ENCODE assay signal across 25 mouse cellular contexts in the genomic region with DNA sequence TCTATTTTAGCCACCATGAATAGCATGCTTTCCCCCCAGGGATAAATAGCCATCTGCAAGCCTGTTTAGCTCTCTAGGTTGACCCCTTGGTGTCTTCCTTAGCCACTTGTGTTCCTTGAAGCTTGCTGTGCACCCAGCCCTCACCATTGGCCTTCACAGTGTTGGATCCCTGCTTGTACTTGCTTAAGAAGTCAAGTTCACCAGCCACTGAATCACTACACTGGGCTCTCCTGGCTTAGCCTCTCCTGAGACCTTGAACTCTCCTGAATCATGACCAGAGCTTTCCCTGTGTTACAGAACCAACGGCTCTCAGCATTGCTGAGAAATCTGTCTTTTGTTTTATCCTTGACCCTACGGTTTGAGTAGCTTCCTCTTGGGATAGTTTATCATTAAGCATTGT. TPM values are rescaled to one million over a fixed set of nuclear protein-coding genes. Genes with fewer than 3 reads are reported as not detected.
DNase-seq lines count a peak whose midpoint lies in the region; ATAC-seq lines count a peak whose summit lies in the region.
"Had no signal": no experiment of that assay in that cellular context is flagged by ENCODE, and none has a peak within 500 bp of the region (broad histone marks: within the 10 kb centered on the region; RNA-seq: fewer than 3 reads in every experiment).

No protein-coding gene starts in this region.

- no peak for ATAC-seq in heart, embryonic 13.5 days (ENCODE audit: extremely low read depth, insufficient number of reproducible peaks, low FRiP score, low TSS enrichment)
- ATAC-seq: CD4-positive, CD25-positive, alpha-beta regulatory T cell, adult 4 months; forebrain, embryonic 13.5 days; forebrain, embryonic 16.5 days; hindbrain, embryonic 16.5 days; intestine, embryonic 15.5 days had no signal

- H3K27me3 ChIP-seq in heart, embryonic 13.5 days (replicated peaks) = no peaks in the 10 kb centered on the region
- H3K27me3 ChIP-seq: forebrain, embryonic 13.5 days; hindbrain, embryonic 13.5 days; intestine, embryonic 15.5 days had no signal

- WGBS in heart, embryonic 13.5 days = 69% methylated on average over 2 of the region's 2 CpGs

- no peak for DNase-seq in heart, postnatal 10 days
- DNase-seq in adrenal gland, adult 8-10 months = peak; percentile 77
- DNase-seq in adrenal gland, postnatal 14 days = peak; percentile 74
- DNase-seq in left cerebral cortex, postnatal 36 days (ENCODE audit: low spot score in 2 of 2) = no peak
- no peak for DNase-seq in frontal cortex, postnatal 25 days (ENCODE audit: low spot score in 2 of 2)
- DNase-seq: cerebellum, adult 18-20 months; cerebellum, adult 9-10 months; cerebellum, postnatal 14 days; gastrocnemius, adult 2 months; gastrocnemius, postnatal 14 days; heart, adult 11 months; heart, postnatal 36 days; kidney, adult 18-20 months had no signal

- peak overlapping the region; percentile 81 for H3K27ac ChIP-seq in heart, embryonic 13.5 days (replicated peaks)
- H3K27ac ChIP-seq: forebrain, embryonic 10.5 days; forebrain, embryonic 13.5 days; gastrocnemius, adult 2 months; hindbrain, embryonic 10.5 days; hindbrain, embryonic 13.5 days; intestine, embryonic 15.5 days had no signal

- H3K36me3 ChIP-seq in heart, embryonic 13.5 days = no peaks in the 10 kb centered on the region
- H3K36me3 ChIP-seq: forebrain, embryonic 10.5 days; hindbrain, embryonic 10.5 days; hindbrain, embryonic 13.5 days; intestine, embryonic 15.5 days had no signal

- no peaks in the 10 kb centered on the region for H3K9me3 ChIP-seq in heart, embryonic 13.5 days
- H3K9me3 ChIP-seq: forebrain, embryonic 10.5 days; forebrain, embryonic 13.5 days; hindbrain, embryonic 10.5 days; hindbrain, embryonic 13.5 days; intestine, embryonic 15.5 days had no signal

- intact Hi-C loops in heart, postnatal 10 days (cut with DNase I) = no loop called here
- intact Hi-C loops in left cerebral cortex, postnatal 36 days (cut with DNase I) = no loop called here

- peaks cover 16% of the 10 kb centered on the region for H3K4me1 ChIP-seq in heart, embryonic 13.5 days
- H3K4me1 ChIP-seq: forebrain, embryonic 13.5 days; hindbrain, embryonic 10.5 days; intestine, embryonic 15.5 days had no signal

- H3K4me2 ChIP-seq in heart, embryonic 13.5 days = no peak overlapping the region
- H3K4me2 ChIP-seq: forebrain, embryonic 13.5 days; heart, embryonic 11.5 days; hindbrain, embryonic 13.5 days; intestine, embryonic 15.5 days had no signal

- no peak overlapping the region for H3K4me3 ChIP-seq in heart, embryonic 13.5 days
- H3K4me3 ChIP-seq: forebrain, embryonic 10.5 days; forebrain, embryonic 13.5 days; gastrocnemius, adult 2 months; hindbrain, embryonic 10.5 days; hindbrain, embryonic 13.5 days; intestine, embryonic 15.5 days had no signal

- no peak overlapping the region for H3K9ac ChIP-seq in heart, embryonic 13.5 days
- H3K9ac ChIP-seq: forebrain, embryonic 13.5 days; hindbrain, embryonic 13.5 days; intestine, embryonic 15.5 days had no signal

RNA-seq across cellular contexts. Expression of gene Eln, which starts 33.0 kb away (rescaled TPM):
- polyA plus RNA-seq in heart, embryonic 13.5 days (2015; fragmentation: Nextera tagmentation; extraction: Ambion mirVana) = 266 and 283 TPM in 2 replicates
- total RNA-seq in heart, postnatal 10 days (2021) = 100 to 1,000 TPM; 610 to 981 TPM
- 10 to 100 TPM in 2 of 4 experiments, 1 to 10 TPM in 2; 6.8 to 12.7 (median 9.7) TPM for total RNA-seq in adrenal gland, adult 8-10 months (2022)
- 148 and 554 TPM in 2 replicates for total RNA-seq in adrenal gland, postnatal 14 days (2021)
- total RNA-seq in left cerebral cortex, postnatal 36 days (2021) = 10 to 100 TPM; 11.6 to 17.0 TPM
- total RNA-seq: MEL had no signal
- polyA plus RNA-seq: C2C12; CD4-positive, CD25-positive, alpha-beta regulatory T cell, adult 4 months had no signal

Comparison
In these comparisons a context has a peak if more than half of its experiments do, and no peak if none do; other contexts are left out.
1. DNase-seq: peak in adrenal gland, adult 8-10 months (single experiment) and adrenal gland, postnatal 14 days (single experiment); none in heart, postnatal 10 days (0 of 2), left cerebral cortex, postnatal 36 days (0 of 2) and frontal cortex, postnatal 25 days (0 of 2).